Mouse (Mus musculus) intestine, postnatal 0 days (tissue): Measurements from ENCODE around the gene Egln1. TPM values are rescaled to one million over a fixed set of nuclear protein-coding genes. Genes with fewer than 3 reads are reported as not detected.

Experiments
- ATAC-seq: fragments of 200-750 bp; cut with Nextera tagmentation; 2 replicates; pipeline ENCODE4 v1.8.0; 2017; ENCODE audit warnings: mild to moderate bottlenecking, moderate TSS enrichment, moderate library complexity
- H3K27ac ChIP-seq: fragments of 300-500 bp; sonication (generic); 2 replicates; pipeline ENCODE4 v1.5.1; 2014; ENCODE audit warnings: mild to moderate bottlenecking, low read depth, low read length, moderate library complexity
- H3K27me3 ChIP-seq: fragments of 300-500 bp; sonication (generic); replicated peaks from 2 replicates; pipeline ENCODE4 v1.6.1; 2014; ENCODE audit warnings: low read length, mixed read lengths; ENCODE audit not compliant: control insufficient read depth, insufficient read depth
- H3K36me3 ChIP-seq: fragments of 300-500 bp; sonication (generic); 2 replicates; pipeline ENCODE4 v1.6.1; 2014; ENCODE audit warnings: mild to moderate bottlenecking, moderate library complexity; ENCODE audit not compliant: control insufficient read depth, insufficient read depth
- H3K4me1 ChIP-seq: fragments of 300-500 bp; sonication (generic); replicated peaks from 2 replicates; pipeline ENCODE4 v1.6.1; 2014; ENCODE audit warnings: antibody characterized with exemption, low read length, mixed read lengths; ENCODE audit not compliant: control insufficient read depth, insufficient read depth
- H3K4me2 ChIP-seq: fragments of 300-500 bp; sonication (generic); replicated peaks from 2 replicates; pipeline ENCODE4 v1.6.1; 2014; ENCODE audit warnings: low read depth, mild to moderate bottlenecking, moderate library complexity
- H3K4me3 ChIP-seq: fragments of 300-500 bp; sonication (generic); 2 replicates; pipeline ENCODE4 v1.5.1; 2014; ENCODE audit warnings: low read depth, low read length
- H3K9ac ChIP-seq: fragments of 300-500 bp; sonication (generic); 2 replicates; pipeline ENCODE4 v1.6.1; 2014; ENCODE audit warnings: mild to moderate bottlenecking, low read depth, low read length
- H3K9me3 ChIP-seq: fragments of 300-500 bp; sonication (generic); 2 replicates; pipeline ENCODE4 v1.6.1; 2016; ENCODE audit warnings: mixed run types; ENCODE audit not compliant: control insufficient read depth
- CTCF ChIP-seq: sonication (generic); IDR thresholded peaks from 2 replicates; pipeline ENCODE4 v1.5.1; 2016; ENCODE audit warnings: low read depth, mild to moderate bottlenecking, control low read depth, antibody characterized with exemption, moderate library complexity
- WGBS: fragments of 180-500 bp; shearing (Covaris S2); extraction: QIAGEN DNeasy Blood & Tissue Kit; methylation state at CpG from one replicate; pipeline ENCODE4 v1.1.7; 2014; 5-methylcytosine and 5-hydroxymethylcytosine counted together
- polyA plus RNA-seq: library from polyadenylated mRNA; unstranded; fragments of >200 nt; fragmentation: Nextera tagmentation; extraction: Ambion mirVana; gene quantifications from 2 replicates; pipeline ENCODE4 v1.2.1, GENCODE M21; 2015

Egln1 gene
- polyA plus RNA-seq, 1 experiment from 2014 or later, result 8.2 TPM

DNA sequence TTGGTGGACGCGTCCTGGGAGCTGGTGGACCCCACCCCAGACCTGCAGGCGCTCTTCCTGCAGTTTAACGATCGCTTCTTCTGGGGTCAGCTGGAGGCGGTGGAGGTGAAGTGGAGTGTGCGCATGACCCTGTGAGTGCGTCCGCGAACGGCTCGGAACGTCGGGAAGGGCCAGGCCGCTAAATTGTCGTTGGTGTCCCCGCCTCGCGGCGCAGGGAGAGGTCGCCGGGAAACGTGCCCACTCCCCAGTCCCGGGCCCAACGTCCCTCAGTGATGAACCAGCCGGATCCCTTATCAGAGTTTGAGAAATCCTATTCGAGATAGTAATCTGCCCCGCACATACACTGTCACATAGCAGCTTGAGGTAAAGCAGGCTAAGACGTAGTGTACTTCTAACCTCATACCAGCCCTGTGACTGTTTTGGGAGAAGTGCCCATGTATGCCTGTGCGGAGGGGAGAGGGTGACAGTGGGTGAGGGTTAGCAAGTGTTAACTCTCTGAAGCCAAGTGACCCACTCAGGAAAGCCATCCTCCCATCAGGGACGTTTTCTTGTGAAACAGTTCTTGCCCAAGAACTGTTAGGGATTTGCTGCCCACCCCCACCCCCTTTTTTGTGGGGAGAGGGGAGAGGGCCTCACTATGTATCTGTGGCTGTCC lies 50.7 kb downstream of the Egln1 start:
- Histone ChIP-seq H3K4me3 (peak overlapping the region; percentile 83), H3K9me3 (no peaks in the 10 kb centered on the region)

DNA sequence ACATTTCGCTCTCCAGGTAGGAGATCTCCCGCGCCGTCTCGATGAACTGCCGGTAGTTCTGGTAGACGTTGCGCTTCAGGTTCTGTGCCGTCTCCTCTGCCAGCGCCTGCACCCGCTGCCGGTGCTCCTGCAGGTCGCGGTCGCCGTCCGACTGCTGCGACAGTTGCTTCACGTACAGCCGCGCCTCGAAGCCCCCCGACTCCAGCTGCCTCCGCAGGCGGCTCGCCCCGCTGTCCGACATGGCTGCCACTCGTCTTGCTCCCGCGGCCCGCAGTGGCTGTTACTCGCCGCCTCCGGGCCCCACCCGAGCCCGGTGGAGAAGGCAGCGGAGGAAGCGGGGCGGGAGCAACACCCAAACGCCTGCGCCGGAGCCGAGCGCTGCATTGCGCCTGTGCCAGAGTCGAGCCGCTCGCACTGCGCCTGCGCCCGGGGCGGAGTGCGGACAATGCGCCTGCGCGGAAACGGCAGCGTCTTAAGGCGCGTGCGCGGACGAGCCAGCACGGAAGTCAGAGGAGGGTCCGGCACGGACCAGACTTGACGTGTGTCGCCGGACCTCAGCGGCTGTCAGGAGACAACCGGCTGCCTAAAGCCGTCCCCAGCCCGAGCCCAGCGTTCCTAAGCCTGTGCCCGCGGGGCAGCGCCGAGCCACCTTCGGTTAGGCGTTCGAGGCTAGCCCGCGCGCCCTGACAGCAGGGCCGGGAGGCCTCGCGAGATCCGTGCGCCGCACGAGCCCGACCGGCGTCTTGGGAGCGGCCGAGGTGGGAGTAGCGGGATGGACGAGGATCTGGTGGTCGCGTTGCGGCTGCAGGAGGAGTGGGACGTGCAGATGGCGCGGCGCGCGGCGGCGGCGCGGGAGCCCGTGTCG lies 51.5 kb downstream of the Egln1 start, which contains the start of the genes Exoc8 and Sprtn:
Exoc8 (minus strand) TSS at position 320 of the 865 bp plus-strand sequence.
Sprtn (plus strand) TSS at position 501 of the 865 bp plus-strand sequence.
- no peak for TF ChIP-seq CTCF
- ATAC-seq, result peak; percentile 85
- WGBS, result under 1% methylated on average over 109 of the region's 114 CpGs

More for the DNA sequence above, 50.7 kb downstream of the Egln1 start:
- Histone ChIP-seq H3K27me3 (no peaks in the 10 kb centered on the region), H3K4me1 (no peaks in the 10 kb centered on the region), H3K27ac (peak overlapping the region; percentile 86; the same call in 1 of the 2 replicates), H3K36me3 (peaks cover 48% of the 10 kb centered on the region), H3K9ac (peak overlapping the region; percentile 87), H3K4me2 (peak overlapping the region; percentile 76)
- no peak for TF ChIP-seq CTCF
- ATAC-seq, result peak; percentile 3; the same call in 1 of the 2 replicates
- WGBS, result 4% methylated on average over 31 of the region's 31 CpGs

DNA sequence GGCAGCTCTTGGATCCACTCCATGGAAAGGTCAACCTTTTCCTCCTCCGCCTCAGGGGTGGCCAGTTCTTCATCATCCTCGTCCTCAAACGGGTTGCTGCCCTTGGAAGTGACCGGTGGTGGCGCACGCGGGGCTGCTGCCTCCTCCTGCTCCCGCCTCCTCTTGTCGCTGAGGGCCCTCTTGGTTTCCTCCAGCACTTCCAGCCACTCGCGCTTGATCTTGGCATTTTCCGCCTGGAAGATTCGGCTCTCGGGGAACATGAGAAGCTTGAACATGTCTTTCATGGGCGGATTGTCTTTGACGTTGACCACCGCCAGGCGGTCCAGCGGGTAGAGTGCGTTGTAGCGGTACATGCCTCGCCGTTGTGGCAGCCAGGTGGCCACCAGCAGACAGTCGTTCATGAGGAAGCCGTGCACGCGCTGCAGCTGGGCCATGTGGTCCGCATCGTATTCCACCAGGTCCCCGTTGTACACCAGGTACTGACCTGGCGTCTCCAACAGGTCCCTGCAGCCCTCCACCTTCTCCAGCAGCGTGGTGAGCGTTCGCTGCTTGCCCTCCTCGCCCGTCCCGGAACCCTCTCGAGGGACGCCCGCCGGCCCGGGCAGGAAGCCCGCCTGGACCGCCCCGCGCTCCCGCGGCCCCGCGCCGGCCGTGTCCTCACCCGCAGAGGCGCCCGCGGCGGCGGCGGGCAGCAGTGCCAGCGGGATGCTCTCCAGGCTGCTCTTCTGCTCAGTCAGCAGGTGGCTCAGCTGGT lies 52.3 kb downstream of the Egln1 start:
- Histone ChIP-seq H3K27ac (peak overlapping the region; percentile 86), H3K4me1 (no peaks in the 10 kb centered on the region; the same call in 1 of the 2 replicates), H3K9ac (peak overlapping the region; percentile 87), H3K9me3 (no peaks in the 10 kb centered on the region), H3K4me2 (peak overlapping the region; percentile 76), H3K4me3 (peak overlapping the region; percentile 83), H3K27me3 (no peaks in the 10 kb centered on the region), H3K36me3 (peaks cover 33% of the 10 kb centered on the region)
- WGBS, result 1% methylated on average over 58 of the region's 60 CpGs
- peak; percentile 37 for ATAC-seq
- TF ChIP-seq CTCF, result peak; percentile 85

More for the DNA sequence above, 51.5 kb downstream of the Egln1 start, which contains the start of the genes Exoc8 and Sprtn:
- Histone ChIP-seq H3K4me3 (peak within 1 kb of the TSS; percentile 83), H3K27me3 (no peaks in the 10 kb centered on the region), H3K36me3 (peaks cover 41% of the 10 kb centered on the region), H3K9ac (peak within 1 kb of the TSS; percentile 87), H3K4me2 (peak within 1 kb of the TSS; percentile 76), H3K27ac (peak within 1 kb of the TSS; percentile 86), H3K4me1 (no peaks in the 10 kb centered on the region), H3K9me3 (no peaks in the 10 kb centered on the region)

DNA sequence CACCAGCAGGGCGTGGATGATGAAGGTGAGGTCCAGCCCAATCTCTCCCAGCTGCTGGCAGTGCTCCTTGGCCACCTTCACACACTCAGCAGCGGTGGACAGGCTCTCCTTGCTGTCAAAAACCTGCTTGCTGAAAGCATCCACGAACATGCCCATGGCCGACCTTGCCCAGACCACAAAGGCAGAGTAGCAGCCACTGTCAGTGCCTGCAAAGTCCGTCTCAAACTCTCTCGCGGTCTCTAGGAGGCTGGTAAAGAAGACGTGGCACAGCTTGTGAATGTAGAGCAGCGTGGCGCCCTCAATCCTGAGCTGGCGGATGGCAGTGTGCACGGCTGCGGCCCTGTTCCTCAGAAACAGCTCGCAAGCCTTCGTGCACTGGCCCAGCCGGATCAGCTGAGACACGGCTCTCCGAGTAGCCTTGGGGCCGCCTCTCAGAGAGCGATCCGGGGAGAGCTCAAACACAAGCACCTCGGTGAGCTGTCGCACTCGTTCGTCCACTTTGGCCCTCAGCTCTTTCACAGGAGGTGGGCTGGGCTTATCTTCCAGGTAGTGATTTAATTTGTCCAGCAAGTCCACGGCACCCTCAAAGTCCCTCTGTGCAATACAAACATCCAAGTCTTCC lies 53.0 kb downstream of the Egln1 start:
- TF ChIP-seq CTCF, result no peak
- Histone ChIP-seq H3K4me2 (peak overlapping the region; percentile 76), H3K36me3 (peaks cover 29% of the 10 kb centered on the region), H3K27me3 (no peaks in the 10 kb centered on the region), H3K27ac (peak overlapping the region; percentile 86; the same call in 1 of the 2 replicates), H3K4me1 (no peaks in the 10 kb centered on the region; the same call in 1 of the 2 replicates), H3K9ac (peak overlapping the region; percentile 87; the same call in 1 of the 2 replicates), H3K4me3 (peak overlapping the region; percentile 83), H3K9me3 (no peaks in the 10 kb centered on the region)
- ATAC-seq, result 0 out of 2 replicates have a peak, but pooled peaks have one; percentile 2
- WGBS, result 55% methylated on average over 26 of the region's 26 CpGs

DNA sequence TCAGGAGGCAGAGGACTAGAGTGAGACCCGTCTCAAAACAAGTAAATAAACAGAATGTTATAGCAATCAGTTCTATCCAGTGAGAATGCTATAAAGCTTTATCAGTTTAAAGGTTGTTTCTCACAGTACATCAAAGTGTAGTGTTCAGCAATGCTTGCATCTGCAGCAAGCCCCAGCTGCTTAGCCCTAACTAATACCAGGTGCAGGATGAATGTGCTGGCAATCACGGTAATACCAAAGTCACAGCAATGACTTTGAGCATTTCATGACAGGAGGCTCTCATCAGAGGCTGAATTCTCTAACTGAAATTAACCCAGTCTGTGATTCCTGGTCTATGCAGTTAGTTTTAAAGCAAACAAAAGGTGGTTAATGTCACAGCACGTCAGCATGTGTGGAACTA lies 56.5 kb downstream of the Egln1 start:
- H3K4me1 ChIP-seq, result no peaks in the 10 kb centered on the region; the same call in 1 of the 2 replicates
- H3K9me3 ChIP-seq, result no peaks in the 10 kb centered on the region
- no peak overlapping the region for H3K9ac ChIP-seq
- H3K27ac ChIP-seq, result no peak overlapping the region
- no peaks in the 10 kb centered on the region for H3K27me3 ChIP-seq
- 53% methylated on average over 3 of the region's 3 CpGs for WGBS
- TF ChIP-seq CTCF, result no peak
- no peak overlapping the region for H3K4me3 ChIP-seq
- H3K4me2 ChIP-seq, result no peak overlapping the region
- peaks cover 44% of the 10 kb centered on the region for H3K36me3 ChIP-seq
- no peak for ATAC-seq
